Mouse (Mus musculus): Measurements from ENCODE around the gene Pdlim4. TPM values are rescaled to one million over a fixed set of nuclear protein-coding genes. Genes with fewer than 3 reads are reported as not detected.
"Not testable (repeated sequence)": the region's sequence is repeated elsewhere in the genome, so short reads cannot be mapped to it uniquely, and the experiment has no call there.

Gene Pdlim4
- polyA plus RNA-seq, 1 experiment from 2014 or later, result 30.9 TPM

- H3K36me3 ChIP-seq, result no peaks in the 10 kb centered on the region
- H3K27ac ChIP-seq, result no peak overlapping the region
- no peak overlapping the region for H3K9ac ChIP-seq
- peaks cover 46% of the 10 kb centered on the region for H3K4me1 ChIP-seq (replicated peaks)
- no peak overlapping the region for H3K4me3 ChIP-seq
- WGBS, result 27% methylated on average over 8 of the region's 8 CpGs
- no peak overlapping the region for H3K4me2 ChIP-seq
- no peaks in the 10 kb centered on the region for H3K9me3 ChIP-seq
- no peak for ATAC-seq (ENCODE audit: low FRiP score)
- H3K27me3 ChIP-seq, result no peaks in the 10 kb centered on the region
These were observed 12.7 kb downstream of the Pdlim4 start for GRCm38 (mm10) chr11:54056132-54056531.

- Histone ChIP-seq H3K36me3 (no peaks in the 10 kb centered on the region), H3K9ac (no peak overlapping the region), H3K9me3 (no peaks in the 10 kb centered on the region), H3K27ac (no peak overlapping the region), H3K27me3 (no peaks in the 10 kb centered on the region), H3K4me3 (no peak overlapping the region), H3K4me2 (no peak overlapping the region), H3K4me1 (replicated peaks) (peaks cover 29% of the 10 kb centered on the region)
- ATAC-seq (ENCODE audit: low FRiP score), result no peak
- 39% methylated on average over 6 of the region's 6 CpGs for WGBS
These were observed 14.6 kb downstream of the Pdlim4 start for GRCm38 (mm10) chr11:54054257-54054656.

- no peaks in the 10 kb centered on the region for H3K27me3 ChIP-seq
- 88% methylated on average over 7 of the region's 7 CpGs for WGBS
- ATAC-seq (ENCODE audit: low FRiP score), result no peak
These were observed 15.7 kb downstream of the Pdlim4 start for GRCm38 (mm10) chr11:54053090-54053489.

GRCm38 (mm10) chr11:54052128-54052527, 16.7 kb downstream of the Pdlim4 start:
- no peak overlapping the region for H3K27ac ChIP-seq
- WGBS, result 98% methylated on average over 5 of the region's 5 CpGs
- no peaks in the 10 kb centered on the region for H3K9me3 ChIP-seq
- H3K4me3 ChIP-seq, result no peak overlapping the region
- H3K9ac ChIP-seq, result no peak overlapping the region
- H3K4me1 ChIP-seq (replicated peaks), result peaks cover 7% of the 10 kb centered on the region
- no peaks in the 10 kb centered on the region for H3K27me3 ChIP-seq
- no peak for ATAC-seq (ENCODE audit: low FRiP score)
- H3K4me2 ChIP-seq, result no peak overlapping the region
- no peaks in the 10 kb centered on the region for H3K36me3 ChIP-seq

More at GRCm38 (mm10) chr11:54053090-54053489, 15.7 kb downstream of the Pdlim4 start:
- H3K4me3 ChIP-seq, result no peak overlapping the region
- no peaks in the 10 kb centered on the region for H3K36me3 ChIP-seq
- no peak overlapping the region for H3K27ac ChIP-seq
- H3K4me2 ChIP-seq, result no peak overlapping the region
- peaks cover 17% of the 10 kb centered on the region for H3K4me1 ChIP-seq (replicated peaks)
- H3K9me3 ChIP-seq, result no peaks in the 10 kb centered on the region
- H3K9ac ChIP-seq, result no peak overlapping the region

- Histone ChIP-seq H3K4me1 (replicated peaks) (peaks cover 2% of the 10 kb centered on the region; the same call in 1 of the 2 replicates), H3K9ac (no peak overlapping the region), H3K27ac (no peak overlapping the region), H3K4me3 (no peak overlapping the region), H3K4me2 (no peak overlapping the region), H3K27me3 (no peaks in the 10 kb centered on the region), H3K36me3 (no peaks in the 10 kb centered on the region), H3K9me3 (no peaks in the 10 kb centered on the region)
- WGBS, result 87% methylated on average over 7 of the region's 7 CpGs
- ATAC-seq (ENCODE audit: low FRiP score), result no peak
These were observed 17.7 kb downstream of the Pdlim4 start for GRCm38 (mm10) chr11:54051161-54051560.

GRCm38 (mm10) chr11:54050205-54050604, 18.6 kb downstream of the Pdlim4 start:
- Histone ChIP-seq H3K9ac (no peak overlapping the region), H3K9me3 (no peaks in the 10 kb centered on the region), H3K36me3 (no peaks in the 10 kb centered on the region), H3K27me3 (no peaks in the 10 kb centered on the region), H3K27ac (no peak overlapping the region), H3K4me3 (no peak overlapping the region), H3K4me2 (no peak overlapping the region), H3K4me1 (replicated peaks) (no peaks in the 10 kb centered on the region)
- no peak for ATAC-seq (ENCODE audit: low FRiP score)
- WGBS, result 84% methylated on average over 2 of the region's 2 CpGs

GRCm38 (mm10) chr11:54040676-54041075, 28.1 kb downstream of the Pdlim4 start:
- Histone ChIP-seq H3K4me1 (replicated peaks) (no peaks in the 10 kb centered on the region), H3K9ac (no peak overlapping the region), H3K4me3 (no peak overlapping the region), H3K36me3 (no peaks in the 10 kb centered on the region), H3K27ac (no peak overlapping the region), H3K4me2 (no peak overlapping the region), H3K9me3 (no peaks in the 10 kb centered on the region), H3K27me3 (no peaks in the 10 kb centered on the region)
- 94% methylated on average over 6 of the region's 6 CpGs for WGBS
- no peak for ATAC-seq (ENCODE audit: low FRiP score)

GRCm38 (mm10) chr11:54032872-54033271, 35.9 kb downstream of the Pdlim4 start:
- 100% methylated on average over 1 of the region's 3 CpGs for WGBS
- H3K9ac ChIP-seq, result not testable (repeated sequence)

GRCm38 (mm10) chr11:54028997-54029396, 39.8 kb downstream of the Pdlim4 start:
- Histone ChIP-seq H3K9me3 (no peaks in the 10 kb centered on the region), H3K4me2 (peak overlapping the region; percentile 96), H3K9ac (peak overlapping the region; percentile 78; the same call in 1 of the 2 replicates), H3K4me1 (replicated peaks) (peaks cover 19% of the 10 kb centered on the region), H3K27me3 (peaks cover 50% of the 10 kb centered on the region), H3K4me3 (peak overlapping the region; percentile 51), H3K27ac (no peak overlapping the region), H3K36me3 (no peaks in the 10 kb centered on the region)
- no peak for ATAC-seq (ENCODE audit: low FRiP score)
- 67% methylated on average over 4 of the region's 4 CpGs for WGBS

More at GRCm38 (mm10) chr11:54032872-54033271, 35.9 kb downstream of the Pdlim4 start:
- not testable (repeated sequence) for H3K4me2 ChIP-seq; H3K27ac ChIP-seq; ATAC-seq (ENCODE audit: low FRiP score); H3K9me3 ChIP-seq; H3K36me3 ChIP-seq; H3K4me3 ChIP-seq
- H3K27me3 ChIP-seq, result peaks cover 20% of the 10 kb centered on the region
- H3K4me1 ChIP-seq (replicated peaks), result peaks cover 13% of the 10 kb centered on the region

GRCm38 (mm10) chr11:54028044-54028951, 40.5 kb downstream of the Pdlim4 start, which contains the start of gene Slc22a4:
TSS of gene Slc22a4 (minus strand) at chr11:54028090.
- peaks cover 50% of the 10 kb centered on the region for H3K27me3 ChIP-seq
- peaks cover 19% of the 10 kb centered on the region for H3K4me1 ChIP-seq (replicated peaks)
- peak within 1 kb of the TSS; percentile 19 for H3K27ac ChIP-seq
- peak within 1 kb of the TSS; percentile 78 for H3K9ac ChIP-seq
- H3K4me2 ChIP-seq, result peak within 1 kb of the TSS; percentile 96
- WGBS, result 2% methylated on average over 61 of the region's 61 CpGs
- H3K36me3 ChIP-seq, result no peaks in the 10 kb centered on the region
- ATAC-seq (ENCODE audit: low FRiP score), result peak; percentile 84
- peak within 1 kb of the TSS; percentile 51 for H3K4me3 ChIP-seq
- H3K9me3 ChIP-seq, result no peaks in the 10 kb centered on the region

- Histone ChIP-seq H3K4me2 (peak overlapping the region; percentile 96), H3K27ac (peak overlapping the region; percentile 19; the same call in 1 of the 2 replicates), H3K4me1 (replicated peaks) (peaks cover 19% of the 10 kb centered on the region), H3K9me3 (no peaks in the 10 kb centered on the region), H3K36me3 (no peaks in the 10 kb centered on the region), H3K4me3 (peak overlapping the region; percentile 51), H3K9ac (peak overlapping the region; percentile 78), H3K27me3 (peaks cover 50% of the 10 kb centered on the region)
- peak; percentile 54 for ATAC-seq (ENCODE audit: low FRiP score)
- WGBS, result 17% methylated on average over 31 of the region's 31 CpGs
These were observed 41.4 kb downstream of the Pdlim4 start for GRCm38 (mm10) chr11:54027131-54028043.

GRCm38 (mm10) chr11:54026491-54027041, 42.2 kb downstream of the Pdlim4 start:
- Histone ChIP-seq H3K27ac (no peak overlapping the region), H3K4me3 (no peak overlapping the region), H3K36me3 (no peaks in the 10 kb centered on the region), H3K4me1 (replicated peaks) (peaks cover 19% of the 10 kb centered on the region), H3K9ac (no peak overlapping the region), H3K9me3 (no peaks in the 10 kb centered on the region), H3K27me3 (peaks cover 50% of the 10 kb centered on the region), H3K4me2 (peak overlapping the region; percentile 96)
- no peak for ATAC-seq (ENCODE audit: low FRiP score)
- WGBS, result 86% methylated on average over 1 of the region's 1 CpGs
